Comparison of ENCODE assay signal across 21 mouse cellular contexts in the genomic region with DNA sequence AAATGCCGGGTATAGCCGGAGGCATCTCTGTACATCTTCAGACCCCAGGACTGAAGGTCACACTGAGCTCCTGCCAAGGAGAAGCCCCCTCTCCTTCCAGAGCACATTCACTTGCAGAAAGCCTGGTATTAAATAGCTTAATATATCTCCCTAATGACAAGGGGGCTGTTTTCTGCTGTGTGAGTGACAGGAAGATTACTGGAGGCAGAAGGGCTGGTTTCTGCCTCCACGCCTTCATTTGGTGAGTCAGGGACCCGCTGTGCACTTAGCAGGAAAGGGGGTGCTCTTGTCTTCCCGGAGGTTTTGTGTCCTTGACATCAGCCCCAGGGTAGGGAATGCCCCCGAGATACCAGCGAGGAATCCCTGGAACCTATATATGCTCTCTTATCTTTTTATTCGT. TPM values are rescaled to one million over a fixed set of nuclear protein-coding genes. Genes with fewer than 3 reads are reported as not detected.
"Had no signal": no experiment of that assay in that cellular context is flagged by ENCODE, and none has a peak within 500 bp of the region (broad histone marks: within the 10 kb centered on the region; RNA-seq: fewer than 3 reads in every experiment).

No protein-coding gene starts in this region.

- H3K9ac ChIP-seq: kidney, embryonic 15.5 days; limb, embryonic 12.5 days; limb, embryonic 15.5 days; liver, embryonic 14.5 days; liver, postnatal 0 days; lung, embryonic 14.5 days; midbrain, embryonic 12.5 days; neural tube, embryonic 13.5 days; stomach, embryonic 15.5 days had no signal

- H3K36me3 ChIP-seq: kidney, embryonic 15.5 days; limb, embryonic 12.5 days; limb, embryonic 15.5 days; stomach, embryonic 15.5 days had no signal

- H3K4me2 ChIP-seq: kidney, embryonic 15.5 days; limb, embryonic 12.5 days; limb, embryonic 15.5 days; liver, embryonic 11.5 days; lung, embryonic 14.5 days; midbrain, embryonic 12.5 days; neural tube, embryonic 13.5 days; stomach, embryonic 15.5 days had no signal

- ATAC-seq: lung, postnatal 0 days; midbrain, embryonic 16.5 days had no signal

- H3K9me3 ChIP-seq: kidney, embryonic 15.5 days; limb, embryonic 12.5 days; limb, embryonic 15.5 days; midbrain, embryonic 12.5 days; neural tube, embryonic 13.5 days; stomach, embryonic 15.5 days had no signal

- H3K4me3 ChIP-seq: kidney, embryonic 15.5 days; limb, embryonic 12.5 days; limb, embryonic 15.5 days; midbrain, embryonic 12.5 days; myocyte; neural tube, embryonic 13.5 days; stomach, embryonic 15.5 days had no signal

- H3K27me3 ChIP-seq: kidney, embryonic 15.5 days; limb, embryonic 15.5 days; midbrain, embryonic 12.5 days; neural tube, embryonic 13.5 days; stomach, embryonic 15.5 days had no signal

- H3K27ac ChIP-seq: kidney, embryonic 15.5 days; limb, embryonic 12.5 days; limb, embryonic 15.5 days; liver, embryonic 14.5 days; macrophage; midbrain, embryonic 12.5 days; neural tube, embryonic 13.5 days; stomach, embryonic 15.5 days had no signal

- DNase-seq: kidney, postnatal 14 days; kidney, postnatal 4 days; left cerebral cortex, postnatal 4 days; lung, embryonic 14.5 days; right cerebral cortex, postnatal 4 days; thymus, postnatal 25 days had no signal

RNA-seq across cellular contexts. Expression of gene Gm5294, which starts 36.7 kb away (rescaled TPM):
- polyA plus RNA-seq: kidney, embryonic 15.5 days; limb, embryonic 12.5 days; limb, embryonic 15.5 days; liver, embryonic 11.5 days; liver, embryonic 14.5 days; liver, postnatal 0 days; lung, embryonic 14.5 days; lung, postnatal 0 days; macrophage; midbrain, embryonic 12.5 days; midbrain, embryonic 16.5 days; myocyte; neural tube, embryonic 13.5 days; stomach, embryonic 15.5 days; thymus, postnatal 0 days; urinary bladder, adult 2 months had no signal
